Mouse (Mus musculus): Measurements from ENCODE around the gene Tcte2. TPM values are rescaled to one million over a fixed set of nuclear protein-coding genes. Genes with fewer than 3 reads are reported as not detected.
A peak's percentile ranks its signal among the peaks of the same experiment; 100 is the strongest.

Gene Tcte2
- polyA plus RNA-seq, 1 experiment from 2014 or later: 3.3 TPM

- Histone ChIP-seq H3K4me1 (peaks cover 54% of the 10 kb centered on the region), H3K9me3 (no peaks in the 10 kb centered on the region), H3K27ac (0 out of 2 replicates have a peak overlapping the region, but pooled peaks have one; percentile 16), H3K27me3 (ENCODE audit: insufficient read depth, poor library complexity, severe bottlenecking) (no peaks in the 10 kb centered on the region), H3K36me3 (no peaks in the 10 kb centered on the region), H3K4me3 (no peak overlapping the region)
- DNase-seq (ENCODE audit: low spot score): no peak
- WGBS: 70% methylated on average over 4 of the region's 4 CpGs
These were observed 89.9 kb downstream of the Tcte2 start for GRCm38 (mm10) chr17:13671732-13672131.

GRCm38 (mm10) chr17:13670227-13670626 lies 91.4 kb downstream of the Tcte2 start:
- Histone ChIP-seq H3K36me3 (no peaks in the 10 kb centered on the region), H3K27ac (0 out of 2 replicates have a peak overlapping the region, but pooled peaks have one; percentile 56), H3K4me1 (peaks cover 45% of the 10 kb centered on the region), H3K4me3 (no peak overlapping the region), H3K9me3 (no peaks in the 10 kb centered on the region), H3K27me3 (ENCODE audit: insufficient read depth, poor library complexity, severe bottlenecking) (no peaks in the 10 kb centered on the region)
- DNase-seq (ENCODE audit: low spot score): no peak

- Histone ChIP-seq H3K4me3 (no peak overlapping the region), H3K27ac (peak overlapping the region; percentile 85; the same call in 1 of the 2 replicates), H3K27me3 (ENCODE audit: insufficient read depth, poor library complexity, severe bottlenecking) (no peaks in the 10 kb centered on the region), H3K9me3 (no peaks in the 10 kb centered on the region), H3K4me1 (peaks cover 45% of the 10 kb centered on the region), H3K36me3 (no peaks in the 10 kb centered on the region)
- DNase-seq (ENCODE audit: low spot score): no peak
- 37% methylated on average over 8 of the region's 8 CpGs for WGBS
These were observed 92.4 kb downstream of the Tcte2 start for GRCm38 (mm10) chr17:13669206-13669605.

- peaks cover 45% of the 10 kb centered on the region for H3K4me1 ChIP-seq
- no peaks in the 10 kb centered on the region for H3K9me3 ChIP-seq
- WGBS: 12% methylated on average over 16 of the region's 16 CpGs
- H3K27ac ChIP-seq: peak overlapping the region; percentile 85
- no peaks in the 10 kb centered on the region for H3K36me3 ChIP-seq
- no peaks in the 10 kb centered on the region for H3K27me3 ChIP-seq (ENCODE audit: insufficient read depth, poor library complexity, severe bottlenecking)
- peak overlapping the region; percentile 40 for H3K4me3 ChIP-seq
- DNase-seq (ENCODE audit: low spot score): no peak
These were observed 93.3 kb downstream of the Tcte2 start for GRCm38 (mm10) chr17:13668052-13669015.

GRCm38 (mm10) chr17:13667006-13667405 lies 94.6 kb downstream of the Tcte2 start:
- 46% methylated on average over 3 of the region's 3 CpGs for WGBS
- no peak for DNase-seq (ENCODE audit: low spot score)
- Histone ChIP-seq H3K4me3 (no peak overlapping the region), H3K27me3 (ENCODE audit: insufficient read depth, poor library complexity, severe bottlenecking) (no peaks in the 10 kb centered on the region), H3K9me3 (no peaks in the 10 kb centered on the region), H3K4me1 (peaks cover 49% of the 10 kb centered on the region), H3K36me3 (no peaks in the 10 kb centered on the region), H3K27ac (peak overlapping the region; percentile 56)

- Histone ChIP-seq H3K27me3 (ENCODE audit: insufficient read depth, poor library complexity, severe bottlenecking) (no peaks in the 10 kb centered on the region), H3K4me1 (peaks cover 51% of the 10 kb centered on the region), H3K9me3 (no peaks in the 10 kb centered on the region), H3K27ac (no peak overlapping the region), H3K4me3 (no peak overlapping the region), H3K36me3 (no peaks in the 10 kb centered on the region)
- WGBS: 82% methylated on average over 1 of the region's 1 CpGs
- DNase-seq (ENCODE audit: low spot score): no peak
These were observed 95.9 kb downstream of the Tcte2 start for GRCm38 (mm10) chr17:13665731-13666130.

GRCm38 (mm10) chr17:13663386-13664166 lies 98.0 kb downstream of the Tcte2 start:
- H3K9me3 ChIP-seq: no peaks in the 10 kb centered on the region
- DNase-seq (ENCODE audit: low spot score): no peak
- H3K36me3 ChIP-seq: no peaks in the 10 kb centered on the region
- peaks cover 48% of the 10 kb centered on the region for H3K4me1 ChIP-seq
- H3K27me3 ChIP-seq (ENCODE audit: insufficient read depth, poor library complexity, severe bottlenecking): no peaks in the 10 kb centered on the region
- WGBS: 81% methylated on average over 13 of the region's 13 CpGs
- H3K27ac ChIP-seq: no peak overlapping the region
- no peak overlapping the region for H3K4me3 ChIP-seq

Other genes with a start within 250 kb of the Tcte2 start
- 91.3 and 110 TPM in 2 replicates for gene Afdn, start 1.3 kb downstream of the Tcte2 start, polyA plus RNA-seq (2016; fragmentation: Nextera tagmentation; extraction: Ambion mirVana)
- not detected in 2 replicates for gene Gm7168, start 186.5 kb upstream of the Tcte2 start, polyA plus RNA-seq (2016; fragmentation: Nextera tagmentation; extraction: Ambion mirVana)
- gene Gm7356, start 241.9 kb upstream of the Tcte2 start, polyA plus RNA-seq (2016; fragmentation: Nextera tagmentation; extraction: Ambion mirVana): not detected in 2 replicates

Data from heart, embryonic 10.5 days (tissue).